Mouse (Mus musculus) MEL (cell line): ENCODE measurements around the gene Fign.

Experiments used
- CTCF ChIP-seq, 3 experiments: IDR thresholded peaks in 2 of 3; conservative IDR thresholded peaks in 1 of 3; 2 replicates each; pipeline ENCODE4 v1.5.1; 2011 to 2012; ENCODE audit warnings: low read length in 3 of 3, low read depth in 2 of 3, mild to moderate bottlenecking in 2 of 3, improper control_type of control experiment in 1 of 3, inconsistent platforms in 1 of 3, mixed read lengths in 1 of 3, moderate library complexity in 1 of 3; ENCODE audit not compliant: control insufficient read depth in 1 of 3, insufficient read depth in 1 of 3, poor library complexity in 1 of 3, severe bottlenecking in 1 of 3
- GATA1 ChIP-seq: IDR thresholded peaks from 2 replicates; pipeline ENCODE4 v1.6.1; 2011; ENCODE audit warnings: low read depth, low read length, improper control_type of control experiment

DNA sequence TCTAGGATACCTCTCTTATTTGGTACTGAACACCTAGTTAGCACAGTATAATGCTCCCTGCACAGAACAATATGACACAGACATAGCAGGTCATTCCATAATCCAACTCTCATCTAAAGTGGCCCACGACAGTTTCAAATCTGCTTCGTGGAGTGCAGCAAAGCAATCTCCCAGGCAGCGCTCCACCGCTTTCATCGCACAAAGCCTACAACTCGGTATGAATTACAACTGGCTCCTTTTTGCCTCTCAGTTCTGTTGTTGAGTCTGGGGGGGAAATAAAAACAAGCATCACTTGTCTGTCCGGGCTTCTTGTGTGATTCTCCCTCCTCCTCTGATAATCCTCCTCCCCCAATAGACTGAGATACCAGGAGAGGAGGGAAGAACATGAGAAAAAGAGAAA, 116.4 kb downstream of the Fign start:
- TF ChIP-seq CTCF (IDR thresholded peaks at IDR 0.05 in 2 of 3, conservative IDR thresholded peaks at IDR 0.05 in 1 of 3; ENCODE audit: control insufficient read depth in 1 of 3, insufficient read depth in 1 of 3, low read depth in 2 of 3, low read length in 3 of 3, poor library complexity in 1 of 3, severe bottlenecking in 1 of 3), result no peak
- no peak for TF ChIP-seq GATA1
